Comparison of ENCODE assay signal across 15 mouse cellular contexts in the genomic region with DNA sequence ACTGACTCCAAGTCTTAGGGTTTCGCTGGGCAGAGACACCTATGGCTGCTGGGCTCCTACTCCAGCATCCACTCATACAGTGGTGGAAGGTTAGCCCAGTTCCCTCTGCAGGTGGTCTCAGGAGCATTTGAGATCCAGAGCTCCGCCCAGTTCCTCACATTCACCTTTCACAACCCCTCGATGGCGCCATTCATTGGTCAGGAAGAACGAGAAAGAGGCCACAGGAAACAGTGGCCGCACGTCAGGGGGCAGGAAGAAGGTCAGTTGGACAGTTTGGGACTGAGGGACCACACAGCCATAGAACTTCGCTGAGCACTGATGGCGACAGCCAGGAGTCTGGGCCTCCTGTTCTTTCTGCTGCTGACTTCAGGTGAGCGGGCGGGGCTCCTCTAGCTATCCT. TPM values are rescaled to one million over a fixed set of nuclear protein-coding genes. Genes with fewer than 3 reads are reported as not detected.
DNase-seq lines count a peak whose midpoint lies in the region; ATAC-seq and TF ChIP-seq lines count a peak whose summit lies in the region.
"Had no signal": no experiment of that assay in that cellular context is flagged by ENCODE, and none has a peak within 500 bp of the region (broad histone marks: within the 10 kb centered on the region; RNA-seq: fewer than 3 reads in every experiment).

A gene (plus strand): TSS at position 242 of the 400 bp plus-strand sequence.

- H3K9ac ChIP-seq in midbrain, embryonic 13.5 days (replicated peaks): no peak within 1 kb of the TSS
- H3K9ac ChIP-seq in midbrain, embryonic 16.5 days (ENCODE audit: low read depth, low read length): no peak within 1 kb of the TSS
- H3K9ac ChIP-seq: embryonic facial prominence, embryonic 15.5 days; heart, embryonic 15.5 days; lung, embryonic 15.5 days had no signal

- no peak for TF ChIP-seq CTCF in small intestine, adult 2 months (IDR thresholded peaks at IDR 0.05; ENCODE audit: extremely low read depth, insufficient read length, insufficient replicate concordance, low read depth, low read length)

- ATAC-seq in midbrain, embryonic 13.5 days: no peak
- no peak for ATAC-seq in midbrain, embryonic 16.5 days
- ATAC-seq in hematopoietic stem cell, adult 5-6 weeks (replicated peaks in 1 of 2; ENCODE audit: insufficient read depth in 1 of 2, low FRiP score in 2 of 2, low TSS enrichment in 1 of 2, low read depth in 1 of 2, poor library complexity in 2 of 2, severe bottlenecking in 2 of 2): no peak
- ATAC-seq in megakaryocyte, adult 5-6 weeks (ENCODE audit: poor library complexity, severe bottlenecking): peak; percentile 72
- ATAC-seq: Patski had no signal

- WGBS in midbrain, embryonic 13.5 days: 81% methylated on average over 11 of the region's 11 CpGs
- WGBS in midbrain, embryonic 16.5 days: 84% methylated on average over 11 of the region's 11 CpGs
- 52% methylated on average over 11 of the region's 11 CpGs for WGBS in small intestine, adult 2 months

- peak within 1 kb of the TSS; percentile 57 for H3K27ac ChIP-seq in midbrain, embryonic 13.5 days
- no peak within 1 kb of the TSS for H3K27ac ChIP-seq in midbrain, embryonic 16.5 days (ENCODE audit: low read length)
- H3K27ac ChIP-seq in small intestine, adult 2 months (ENCODE audit: insufficient read depth, low read depth, low read length): no peak within 1 kb of the TSS
- H3K27ac ChIP-seq: embryonic facial prominence, embryonic 15.5 days; heart, embryonic 15.5 days; lung, embryonic 15.5 days had no signal

- peaks cover 35% of the 10 kb centered on the region for H3K36me3 ChIP-seq in midbrain, embryonic 13.5 days
- peaks cover 14% of the 10 kb centered on the region for H3K36me3 ChIP-seq in midbrain, embryonic 16.5 days (ENCODE audit: control insufficient read depth, insufficient read depth, low read length)
- peaks cover 3% of the 10 kb centered on the region; the same call in 1 of the 2 replicates for H3K36me3 ChIP-seq in small intestine, adult 2 months (ENCODE audit: control insufficient read depth, insufficient read depth, low read length)
- H3K36me3 ChIP-seq: embryonic facial prominence, embryonic 15.5 days; heart, embryonic 15.5 days had no signal

- H3K4me3 ChIP-seq in midbrain, embryonic 13.5 days (replicated peaks): no peak within 1 kb of the TSS
- H3K4me3 ChIP-seq in midbrain, embryonic 16.5 days (ENCODE audit: low read depth, low read length): no peak within 1 kb of the TSS
- peak within 1 kb of the TSS; percentile 19 for H3K4me3 ChIP-seq in small intestine, adult 2 months (ENCODE audit: low read depth, low read length)
- H3K4me3 ChIP-seq: embryonic facial prominence, embryonic 15.5 days; heart, embryonic 15.5 days; lung, embryonic 15.5 days had no signal

- TF ChIP-seq POLR2A in small intestine, adult 2 months (IDR thresholded peaks at IDR 0.05; ENCODE audit: low read depth, low read length): no peak

- H3K9me3 ChIP-seq in midbrain, embryonic 13.5 days: no peaks in the 10 kb centered on the region
- H3K9me3 ChIP-seq in midbrain, embryonic 16.5 days (replicated peaks; ENCODE audit: control insufficient read depth, low read length, poor library complexity, severe bottlenecking): no peaks in the 10 kb centered on the region
- H3K9me3 ChIP-seq: embryonic facial prominence, embryonic 15.5 days; heart, embryonic 15.5 days; lung, embryonic 15.5 days had no signal

- H3K4me1 ChIP-seq in midbrain, embryonic 13.5 days (replicated peaks): 0 out of 2 replicates have a peak, but pooled peaks cover 2% of the 10 kb centered on the region
- H3K4me1 ChIP-seq in midbrain, embryonic 16.5 days (ENCODE audit: control insufficient read depth, insufficient read depth, low read length): no peaks in the 10 kb centered on the region
- H3K4me1 ChIP-seq in small intestine, adult 2 months (ENCODE audit: control insufficient read depth, insufficient read depth, insufficient read length, low read length): no peaks in the 10 kb centered on the region
- H3K4me1 ChIP-seq: embryonic facial prominence, embryonic 15.5 days; lung, embryonic 15.5 days had no signal

- no peak within 1 kb of the TSS for H3K4me2 ChIP-seq in midbrain, embryonic 13.5 days (replicated peaks)
- H3K4me2 ChIP-seq in midbrain, embryonic 16.5 days (ENCODE audit: low read length): no peak within 1 kb of the TSS
- H3K4me2 ChIP-seq: embryonic facial prominence, embryonic 15.5 days; heart, embryonic 15.5 days; lung, embryonic 15.5 days had no signal

- DNase-seq in spleen, postnatal 14 days (ENCODE audit: low spot score in 2 of 2): no peak
- DNase-seq in lung, postnatal 10 days: no peak
- DNase-seq: cerebellum, adult 11-12 months; kidney, postnatal 14 days; right cerebral cortex, postnatal 14 days; thymus, postnatal 14 days had no signal

- H3K27me3 ChIP-seq in midbrain, embryonic 13.5 days: no peaks in the 10 kb centered on the region
- no peaks in the 10 kb centered on the region for H3K27me3 ChIP-seq in midbrain, embryonic 16.5 days (ENCODE audit: control insufficient read depth, insufficient read depth, low read depth, low read length)
- H3K27me3 ChIP-seq in small intestine, adult 2 months (ENCODE audit: control insufficient read depth, insufficient read depth, low read length): no peaks in the 10 kb centered on the region
- H3K27me3 ChIP-seq: embryonic facial prominence, embryonic 15.5 days; heart, embryonic 15.5 days; lung, embryonic 15.5 days; Patski had no signal

RNA-seq across cellular contexts. Expression of the gene that starts here (rescaled TPM):
- polyA plus RNA-seq in midbrain, embryonic 13.5 days (2015; fragmentation: Nextera tagmentation; extraction: Ambion mirVana): 0.96 and 1.3 TPM in 2 replicates
- 0.56 and 0.64 TPM in 2 replicates for polyA plus RNA-seq in midbrain, embryonic 16.5 days (2015; fragmentation: Nextera tagmentation; extraction: Ambion mirVana)
- total RNA-seq in hematopoietic stem cell, adult 5-6 weeks (2017): 114 and 161 TPM in 2 replicates
- total RNA-seq in megakaryocyte, adult 5-6 weeks (2015): 15.5 and 21.6 TPM in 2 replicates
- 28.8 and 38.7 TPM in 2 replicates for total RNA-seq in megakaryocyte, adult 5-6 weeks (2017)
- polyA plus RNA-seq in small intestine, adult 2 months (2012; rRNA removed): 3.5 and 7.6 TPM in 2 replicates
